Mouse (Mus musculus): ENCODE data around the gene Evi2a. TPM values are rescaled to one million over a fixed set of nuclear protein-coding genes. Genes with fewer than 3 reads are reported as not detected.

Gene Evi2a
- polyA plus RNA-seq, 1 experiment from 2014 or later: 2.8 TPM

GRCm38 (mm10) chr11:79494976-79495800 is 35.2 kb downstream of the Evi2a start:
- WGBS: 71% methylated on average over 10 of the region's 10 CpGs
- H3K9me3 ChIP-seq: no peaks in the 10 kb centered on the region
- no peak overlapping the region for H3K4me3 ChIP-seq
- H3K36me3 ChIP-seq: peaks cover 11% of the 10 kb centered on the region; the same call in 1 of the 2 replicates
- no peak overlapping the region for H3K4me2 ChIP-seq (replicated peaks)
- no peaks in the 10 kb centered on the region for H3K27me3 ChIP-seq
- H3K27ac ChIP-seq (replicated peaks): no peak overlapping the region
- peaks cover 10% of the 10 kb centered on the region; the same call in 1 of the 2 replicates for H3K4me1 ChIP-seq
- ATAC-seq (ENCODE audit: low FRiP score, low read depth): no peak
- no peak overlapping the region for H3K9ac ChIP-seq (replicated peaks)

- no peaks in the 10 kb centered on the region for H3K4me1 ChIP-seq
- no peaks in the 10 kb centered on the region for H3K27me3 ChIP-seq
- no peak overlapping the region for H3K27ac ChIP-seq (replicated peaks)
- H3K4me2 ChIP-seq (replicated peaks): no peak overlapping the region
- no peak overlapping the region for H3K9ac ChIP-seq (replicated peaks)
- no peaks in the 10 kb centered on the region for H3K9me3 ChIP-seq
- ATAC-seq (ENCODE audit: low FRiP score, low read depth): no peak
- H3K36me3 ChIP-seq: peaks cover 25% of the 10 kb centered on the region
- no peak overlapping the region for H3K4me3 ChIP-seq
Observed at GRCm38 (mm10) chr11:79484721-79485120, 45.7 kb downstream of the Evi2a start.

GRCm38 (mm10) chr11:79483876-79484528 is 46.4 kb downstream of the Evi2a start:
- ATAC-seq (ENCODE audit: low FRiP score, low read depth): no peak
- WGBS: 90% methylated on average over 7 of the region's 7 CpGs
- Histone ChIP-seq H3K36me3 (peaks cover 25% of the 10 kb centered on the region), H3K4me1 (no peaks in the 10 kb centered on the region), H3K4me2 (replicated peaks) (no peak overlapping the region), H3K4me3 (no peak overlapping the region), H3K27ac (replicated peaks) (no peak overlapping the region), H3K27me3 (no peaks in the 10 kb centered on the region), H3K9me3 (no peaks in the 10 kb centered on the region), H3K9ac (replicated peaks) (no peak overlapping the region)

- WGBS: 77% methylated on average over 6 of the region's 6 CpGs
- ATAC-seq (ENCODE audit: low FRiP score, low read depth): no peak
- H3K27ac ChIP-seq (replicated peaks): no peak overlapping the region
- no peak overlapping the region for H3K9ac ChIP-seq (replicated peaks)
- no peaks in the 10 kb centered on the region for H3K27me3 ChIP-seq
- no peaks in the 10 kb centered on the region for H3K4me1 ChIP-seq
- H3K4me3 ChIP-seq: no peak overlapping the region
- peaks cover 29% of the 10 kb centered on the region for H3K36me3 ChIP-seq
- no peaks in the 10 kb centered on the region for H3K9me3 ChIP-seq
- H3K4me2 ChIP-seq (replicated peaks): no peak overlapping the region
Observed at GRCm38 (mm10) chr11:79483392-79483791, 47.0 kb downstream of the Evi2a start.

Other genes starting within 250 kb of the Evi2a start
- not detected in 2 replicates for gene Gm9964, start 233.7 kb downstream of the Evi2a start, polyA plus RNA-seq (2016; fragmentation: Nextera tagmentation; extraction: Ambion mirVana)
- gene Nf1, start 190.9 kb downstream of the Evi2a start, polyA plus RNA-seq (2016; fragmentation: Nextera tagmentation; extraction: Ambion mirVana): 9.5 and 9.6 TPM in 2 replicates
- gene Omg, start 26.5 kb downstream of the Evi2a start, polyA plus RNA-seq (2016; fragmentation: Nextera tagmentation; extraction: Ambion mirVana): 1.7 and 2.1 TPM in 2 replicates
- 0.14 TPM in 1 of 2 replicates, not detected in the other for gene Evi2b, start 6.8 kb downstream of the Evi2a start, polyA plus RNA-seq (2016; fragmentation: Nextera tagmentation; extraction: Ambion mirVana)
- gene Evi2, start within 50 bp of the Evi2a start, polyA plus RNA-seq (2016; fragmentation: Nextera tagmentation; extraction: Ambion mirVana): 1.3 and 1.6 TPM in 2 replicates
- 20.6 and 26.8 TPM in 2 replicates for gene Rab11fip4, start 60.6 kb upstream of the Evi2a start, polyA plus RNA-seq (2016; fragmentation: Nextera tagmentation; extraction: Ambion mirVana)

Data from midbrain, embryonic 12.5 days (tissue).